Mouse (Mus musculus) heart, adult 9 months (tissue): ENCODE data around the gene Sirt3.

Experiments
- DNase-seq, 2 experiments: peaks; one replicate each; pipeline ENCODE4 v3.0.0; 2022; ENCODE audit warnings: low spot score in 2 of 2

The Sirt3 gene

DNA sequence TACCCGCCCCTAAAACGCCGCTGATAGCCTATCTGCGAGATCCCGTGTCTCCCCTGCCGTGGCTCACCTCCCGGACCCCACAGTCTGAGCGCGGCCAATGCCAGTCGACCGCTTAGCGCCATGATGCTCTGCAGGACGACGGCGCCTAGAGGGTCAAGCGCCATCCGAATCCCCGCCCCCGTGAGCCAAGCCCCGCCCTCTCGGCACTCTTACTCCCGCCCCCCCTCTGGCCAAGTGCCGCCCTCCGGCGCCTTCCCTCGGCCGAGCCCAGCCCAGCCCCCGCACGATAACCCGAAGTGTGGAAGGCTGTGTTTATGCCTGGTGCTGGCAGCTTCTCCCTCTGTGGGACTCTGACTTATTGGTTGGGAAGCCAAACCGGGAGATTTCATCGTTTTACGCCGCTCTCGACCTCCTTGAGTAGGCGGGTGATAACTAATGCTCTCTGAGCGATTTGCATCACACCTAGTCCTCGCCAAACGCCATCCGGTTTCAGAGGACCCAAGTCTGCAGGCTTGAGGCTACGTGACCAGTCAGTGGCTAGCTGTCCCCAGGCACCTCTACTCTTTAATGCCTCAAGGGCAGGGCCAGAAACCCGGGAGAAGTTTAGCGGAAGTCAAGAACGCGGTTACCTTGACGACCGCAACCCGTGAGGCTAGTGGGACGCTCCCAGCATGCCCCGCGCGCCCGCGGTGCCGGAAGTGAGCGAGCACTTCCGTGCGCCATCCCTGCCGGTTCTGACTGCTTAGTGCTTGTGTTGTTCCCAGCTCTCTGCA is at the start of gene Sirt3, which contains the start of gene Psmd13:
Sirt3 (minus strand) TSS at position 614 of the 773 bp plus-strand sequence.
Psmd13 (plus strand) TSS at position 273 of the 773 bp plus-strand sequence.
- DNase-seq: peak; percentile 91 to 93

DNA sequence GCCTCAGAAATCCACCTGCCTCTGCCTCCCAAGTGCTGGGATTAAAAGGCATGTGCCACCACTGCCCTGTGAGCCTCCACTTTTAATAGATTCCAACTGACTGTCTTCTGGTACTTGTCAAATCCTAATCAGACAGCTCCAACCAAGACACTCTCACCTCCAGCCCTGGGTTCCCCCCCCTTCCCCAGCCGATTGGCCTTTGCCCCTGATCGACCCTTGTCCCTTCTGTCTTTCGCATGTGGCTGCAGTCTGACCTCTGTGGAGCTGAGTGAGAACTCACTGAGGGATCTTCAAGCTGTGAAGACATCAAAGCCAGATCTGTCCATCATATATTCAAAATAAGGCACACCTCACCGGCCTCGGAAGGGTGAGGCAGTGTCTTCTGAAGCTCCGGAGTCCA is 45.1 kb upstream of the Sirt3 start:
- DNase-seq: no peak

DNA sequence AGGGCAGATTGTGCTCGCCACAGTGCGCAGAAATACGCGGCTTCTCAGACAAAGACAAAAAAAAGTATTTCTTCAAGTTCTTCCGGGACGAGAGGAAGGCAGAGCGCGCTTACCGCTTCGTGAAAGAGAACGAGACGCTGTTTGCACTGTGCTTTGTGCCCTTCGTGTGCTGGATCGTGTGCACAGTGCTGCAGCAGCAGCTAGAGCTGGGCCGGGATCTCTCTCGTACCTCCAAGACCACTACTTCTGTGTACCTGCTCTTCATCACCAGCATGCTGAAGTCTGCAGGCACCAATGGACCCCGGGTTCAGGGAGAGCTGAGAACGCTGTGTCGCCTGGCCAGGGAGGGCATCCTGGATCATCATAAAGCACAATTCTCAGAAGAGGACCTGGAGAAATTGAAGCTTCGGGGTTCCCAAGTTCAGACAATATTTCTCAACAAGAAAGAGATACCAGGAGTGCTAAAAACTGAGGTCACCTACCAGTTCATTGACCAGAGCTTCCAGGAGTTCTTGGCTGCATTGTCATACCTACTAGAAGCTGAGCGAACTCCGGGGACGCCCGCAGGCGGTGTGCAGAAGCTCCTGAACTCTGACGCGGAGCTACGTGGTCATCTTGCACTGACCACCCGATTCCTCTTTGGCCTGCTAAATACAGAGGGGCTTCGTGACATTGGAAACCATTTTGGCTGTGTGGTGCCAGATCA is 41.1 kb upstream of the Sirt3 start:
- DNase-seq: no peak

DNA sequence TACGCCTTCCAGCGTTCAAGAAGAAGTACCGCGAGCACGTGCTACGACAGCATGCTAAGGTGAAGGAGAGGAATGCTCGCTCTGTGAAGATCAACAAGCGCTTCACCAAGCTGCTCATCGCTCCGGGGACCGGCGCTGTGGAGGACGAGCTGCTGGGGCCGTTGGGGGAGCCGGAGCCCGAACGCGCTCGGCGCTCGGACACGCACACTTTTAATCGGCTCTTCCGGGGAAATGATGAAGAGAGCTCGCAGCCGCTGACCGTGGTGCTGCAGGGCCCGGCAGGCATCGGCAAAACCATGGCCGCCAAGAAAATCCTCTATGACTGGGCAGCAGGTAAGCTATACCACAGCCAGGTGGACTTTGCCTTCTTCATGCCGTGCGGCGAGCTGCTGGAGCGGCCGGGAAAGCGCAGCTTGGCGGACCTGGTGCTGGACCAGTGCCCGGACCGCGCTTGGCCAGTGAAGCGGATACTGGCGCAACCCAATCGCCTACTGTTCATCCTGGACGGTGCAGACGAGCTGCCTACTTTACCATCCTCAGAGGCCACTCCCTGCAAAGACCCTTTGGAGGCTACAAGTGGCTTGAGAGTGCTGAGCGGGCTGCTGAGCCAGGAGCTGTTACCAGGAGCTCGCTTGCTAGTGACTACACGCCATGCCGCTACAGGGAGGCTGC is 40.4 kb upstream of the Sirt3 start:
- DNase-seq: peak in 1 of 2 experiments; percentile 35

DNA sequence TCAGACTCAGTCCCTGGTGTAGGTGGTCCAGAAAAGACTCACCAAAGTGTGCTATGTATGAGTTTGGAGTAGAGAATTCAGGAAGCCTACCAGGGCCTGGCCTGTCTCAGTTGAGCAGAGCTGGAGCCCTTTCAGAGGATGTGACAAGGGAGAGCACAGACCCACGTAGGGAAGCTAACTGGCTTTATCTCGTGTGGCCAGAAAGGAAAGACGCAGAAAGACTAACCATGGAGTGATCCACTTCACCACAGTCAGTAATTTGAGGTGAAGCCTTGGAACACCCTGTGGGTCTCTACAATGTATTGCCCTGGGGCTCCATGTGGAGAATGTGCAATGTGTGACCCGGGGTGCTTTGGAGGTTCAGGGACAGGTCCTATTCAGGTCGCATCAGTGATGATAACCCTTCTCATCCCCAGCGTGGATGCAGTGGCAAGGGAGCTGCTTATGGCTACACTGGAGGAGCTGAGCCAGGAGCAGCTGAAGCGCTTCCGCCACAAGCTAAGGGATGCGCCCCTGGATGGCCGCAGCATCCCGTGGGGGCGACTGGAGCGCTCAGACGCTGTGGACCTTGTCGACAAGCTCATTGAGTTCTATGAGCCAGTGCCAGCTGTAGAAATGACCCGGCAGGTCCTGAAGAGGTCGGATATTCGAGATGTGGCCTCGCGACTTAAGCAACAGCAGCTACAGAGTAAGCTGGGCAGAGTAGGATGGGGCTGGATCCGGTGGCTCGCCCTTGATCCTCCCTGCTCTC is 39.3 kb upstream of the Sirt3 start:
- no peak for DNase-seq

DNA sequence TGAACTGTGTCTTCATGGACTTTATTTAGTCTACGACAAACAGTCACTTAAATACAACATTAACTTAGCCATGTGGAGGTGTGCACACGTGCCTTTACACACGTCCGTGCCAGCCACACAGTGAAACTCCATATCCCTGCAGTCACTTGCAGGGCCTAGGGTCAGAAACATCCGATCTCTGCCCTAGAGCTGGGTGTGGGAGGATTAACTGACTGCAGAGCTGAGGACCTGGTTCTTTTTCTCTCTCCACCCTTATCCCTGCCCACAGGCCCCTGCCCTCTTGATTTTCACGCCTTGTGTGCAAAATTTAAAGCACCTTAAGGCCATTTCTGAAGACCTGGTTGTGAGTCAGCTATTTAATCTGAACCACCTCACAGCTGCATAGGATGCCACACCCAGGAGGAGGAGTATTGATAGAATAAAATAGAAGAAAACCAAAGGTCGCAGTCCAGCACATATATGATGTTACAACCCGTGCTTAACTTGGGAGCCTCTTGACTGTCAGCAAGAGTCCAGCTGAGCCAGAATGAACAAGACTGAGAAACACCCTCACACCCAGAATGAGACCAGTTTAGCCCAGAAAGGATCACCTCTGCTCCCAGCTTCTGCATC is 38.4 kb upstream of the Sirt3 start, which contains the start of gene Nlrp6:
Nlrp6 (plus strand) TSS at position 485 of the 612 bp plus-strand sequence.
- DNase-seq: no peak

DNA sequence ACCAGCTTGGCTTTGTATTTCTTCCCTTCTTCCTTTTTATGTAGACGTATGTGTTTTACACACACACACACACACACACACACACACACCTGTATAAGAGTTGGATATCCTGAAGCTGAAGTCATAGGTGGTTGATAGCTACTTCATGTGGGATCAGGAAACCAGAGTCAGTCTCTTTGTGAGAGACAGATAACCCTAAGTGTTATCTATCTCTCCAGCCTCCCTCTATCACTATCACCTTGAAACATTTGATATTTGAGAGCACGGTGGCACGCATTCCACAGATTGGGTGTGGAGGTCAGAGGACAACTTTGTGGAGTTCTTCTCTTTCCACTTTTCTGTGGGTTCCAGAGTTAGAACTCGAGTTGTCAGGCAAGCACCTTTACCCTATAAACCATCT is 37.8 kb upstream of the Sirt3 start:
- DNase-seq: no peak

DNA sequence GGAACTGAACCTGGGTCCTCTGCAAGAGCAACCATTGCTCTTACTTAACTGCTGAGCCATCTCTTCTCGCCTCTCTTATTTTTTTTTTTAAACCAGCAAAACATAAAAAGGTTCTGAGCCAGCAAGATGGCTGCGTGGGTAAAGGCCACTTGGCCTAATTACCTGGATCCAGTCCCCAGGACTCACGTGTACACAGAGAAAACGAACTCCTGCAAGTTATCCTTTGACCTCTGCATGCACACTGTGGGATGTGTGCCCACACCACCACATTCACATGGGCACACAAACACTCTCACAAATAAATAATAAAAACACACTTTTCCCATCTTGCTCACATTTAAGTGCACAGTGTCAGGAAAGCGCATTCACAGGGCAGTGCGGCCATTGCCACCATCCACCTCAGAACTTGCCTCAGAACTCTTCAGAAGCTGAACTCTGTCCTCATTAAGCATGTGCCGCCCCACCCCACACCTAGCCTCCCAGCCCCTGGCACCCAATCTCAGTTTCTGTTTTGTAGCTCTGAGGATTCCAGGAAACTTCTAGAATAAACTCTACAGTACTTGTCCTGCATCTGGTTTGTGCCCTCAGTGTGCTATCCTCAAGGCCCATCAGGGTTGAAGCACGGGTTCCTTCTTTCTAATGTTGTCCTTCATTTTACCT is 32.1 kb upstream of the Sirt3 start:
- DNase-seq: no peak

DNA sequence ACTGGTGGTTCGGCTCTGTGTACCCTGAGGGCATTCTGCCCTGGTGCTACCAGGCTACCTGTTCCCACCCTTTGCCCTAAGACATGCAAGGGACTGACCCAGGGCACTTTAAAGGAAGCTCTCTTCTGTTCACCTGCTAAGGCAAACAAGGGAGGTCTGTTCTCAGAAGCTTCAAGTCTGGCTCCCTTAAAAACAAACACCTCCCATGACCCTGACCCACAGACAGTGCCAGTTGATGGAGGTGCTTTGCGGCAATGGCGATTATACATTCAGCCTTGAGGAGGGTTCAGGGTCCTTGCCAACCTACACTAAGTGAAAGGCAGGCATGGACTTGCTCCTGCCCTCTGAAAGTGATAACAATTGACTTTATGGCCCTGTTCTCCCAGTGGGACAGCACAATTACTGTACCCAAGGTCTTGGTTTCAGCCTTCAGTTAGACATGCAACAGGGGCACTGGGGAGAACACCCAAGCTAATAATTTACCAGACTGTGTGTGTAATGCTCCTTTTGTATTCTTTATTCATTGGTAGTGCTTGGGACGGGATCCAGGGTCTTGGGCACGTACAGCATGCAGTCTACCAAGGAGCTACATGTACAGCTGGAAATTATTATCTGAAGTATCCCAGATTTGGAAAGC is 30.9 kb upstream of the Sirt3 start:
- no peak for DNase-seq

DNA sequence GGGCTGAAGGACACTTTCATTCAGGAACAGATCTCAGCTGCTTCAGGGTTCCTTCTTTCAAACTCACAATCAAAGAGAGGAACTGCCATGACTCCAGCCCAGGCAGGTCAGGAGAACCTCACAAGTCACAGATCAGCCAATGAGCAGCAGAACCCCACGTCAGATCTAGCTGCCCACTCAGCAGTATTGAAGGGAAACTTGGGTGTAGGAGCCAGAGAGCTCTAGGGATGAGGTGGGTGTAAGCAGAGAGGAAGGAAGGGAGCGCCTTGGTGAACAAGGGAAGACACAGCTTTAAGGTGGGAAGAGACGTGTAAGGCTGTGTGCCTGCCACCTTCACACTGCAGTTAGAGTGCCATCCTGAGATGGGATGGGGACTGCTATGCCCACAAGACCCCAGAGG is 30.2 kb upstream of the Sirt3 start:
- no peak for DNase-seq

DNA sequence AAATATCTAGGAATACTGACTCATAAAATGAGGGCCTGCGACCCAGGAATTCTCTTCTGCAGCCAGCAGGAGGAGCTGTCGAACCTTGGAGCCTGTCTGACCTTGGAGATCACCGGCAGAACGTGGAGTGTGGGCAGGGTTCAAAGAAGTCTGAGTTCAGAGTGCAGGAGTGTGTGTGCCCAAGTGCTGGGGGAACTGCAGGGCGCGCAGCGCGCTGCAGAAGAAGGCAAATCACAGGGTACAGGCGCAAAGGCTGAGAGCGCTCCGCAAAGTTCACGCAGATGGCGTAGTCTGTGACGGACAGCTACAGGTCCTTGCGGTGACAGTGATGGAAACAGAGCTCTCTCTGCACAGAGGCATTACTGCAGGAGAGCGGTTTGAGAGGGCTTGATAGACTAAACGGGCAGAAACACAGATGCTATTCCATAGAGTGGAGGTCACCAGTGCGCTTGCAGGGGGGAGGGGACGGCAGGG is 26.6 kb upstream of the Sirt3 start:
- DNase-seq: peak; percentile 60 to 78

DNA sequence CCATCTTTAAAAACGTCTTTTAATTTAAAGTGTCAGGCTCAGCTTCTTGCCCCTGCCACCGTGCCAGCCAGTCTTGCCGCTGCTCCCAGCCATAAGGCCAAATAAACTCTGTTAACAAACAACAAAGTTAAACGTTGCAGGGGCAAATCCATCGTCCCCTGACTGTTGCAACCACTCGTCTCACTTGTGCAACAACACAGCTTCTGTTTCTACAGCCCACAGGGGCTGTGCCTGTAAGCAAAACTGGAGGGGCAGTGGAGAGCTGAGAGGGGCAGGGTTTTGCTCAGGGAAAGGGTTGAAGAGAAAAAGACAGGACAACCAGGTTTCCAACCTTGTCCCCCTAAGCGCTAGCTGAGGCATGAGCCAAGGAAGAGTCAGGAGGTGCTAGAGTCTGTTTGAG is 26.1 kb upstream of the Sirt3 start:
- DNase-seq: no peak

DNA sequence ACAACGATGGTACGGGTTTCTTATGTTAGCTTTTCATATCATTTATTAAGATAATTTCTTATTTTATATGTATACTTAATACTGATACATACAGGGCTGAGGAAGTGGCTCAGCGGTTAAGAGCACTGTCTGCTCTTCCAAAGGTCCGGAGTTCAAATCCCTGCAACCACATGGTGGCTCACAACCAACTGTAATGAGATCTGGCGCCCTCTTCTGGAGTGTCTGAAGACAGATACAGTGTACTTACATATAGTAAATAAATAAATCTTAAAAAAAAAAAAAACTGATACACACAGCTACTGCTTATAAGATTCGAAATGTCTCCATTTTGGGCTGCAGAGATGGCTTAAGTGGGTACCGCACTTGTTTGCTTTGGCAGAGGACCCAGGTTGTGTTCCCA is 25.6 kb upstream of the Sirt3 start:
- no peak for DNase-seq

DNA sequence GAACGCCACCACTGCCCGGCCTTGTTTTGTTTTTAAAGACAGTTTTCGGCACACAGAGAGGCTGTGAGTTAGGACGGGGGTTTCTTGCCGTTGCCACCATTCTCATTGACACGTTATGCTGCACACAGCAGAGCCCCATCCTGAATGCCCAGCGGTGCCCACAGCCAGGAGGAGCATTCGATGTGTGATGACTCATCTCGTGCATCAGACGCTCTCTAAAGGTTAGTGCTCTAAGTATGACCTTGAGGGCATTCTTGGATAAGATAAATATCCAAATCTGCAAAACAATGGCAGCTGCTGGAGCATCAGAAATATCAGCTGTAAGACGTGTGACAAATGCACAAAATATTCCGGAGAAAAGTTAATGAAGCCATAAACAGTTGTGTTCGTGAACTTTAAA is 25.0 kb upstream of the Sirt3 start:
- DNase-seq: no peak

DNA sequence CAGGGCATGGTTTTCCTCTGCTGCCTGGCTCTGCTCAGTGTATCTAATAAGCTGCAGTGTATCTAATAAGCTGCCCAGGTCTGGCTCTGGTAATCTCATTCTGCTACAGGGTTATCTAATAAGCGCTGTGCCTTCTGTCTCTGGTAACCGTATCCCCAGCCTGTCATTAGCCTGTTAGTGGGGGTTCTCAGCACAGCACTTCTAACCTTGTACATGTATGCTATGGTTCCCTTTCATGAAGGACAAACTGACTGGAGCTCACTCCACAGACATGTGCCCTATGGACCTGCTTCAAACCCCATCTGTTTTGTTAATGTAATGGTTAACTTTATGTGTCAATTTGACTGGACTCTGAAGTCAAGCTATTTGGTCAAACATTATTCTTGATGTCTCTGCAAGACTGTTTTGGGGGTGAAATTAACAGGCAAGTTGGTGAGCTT is 23.6 kb upstream of the Sirt3 start:
- no peak for DNase-seq

DNA sequence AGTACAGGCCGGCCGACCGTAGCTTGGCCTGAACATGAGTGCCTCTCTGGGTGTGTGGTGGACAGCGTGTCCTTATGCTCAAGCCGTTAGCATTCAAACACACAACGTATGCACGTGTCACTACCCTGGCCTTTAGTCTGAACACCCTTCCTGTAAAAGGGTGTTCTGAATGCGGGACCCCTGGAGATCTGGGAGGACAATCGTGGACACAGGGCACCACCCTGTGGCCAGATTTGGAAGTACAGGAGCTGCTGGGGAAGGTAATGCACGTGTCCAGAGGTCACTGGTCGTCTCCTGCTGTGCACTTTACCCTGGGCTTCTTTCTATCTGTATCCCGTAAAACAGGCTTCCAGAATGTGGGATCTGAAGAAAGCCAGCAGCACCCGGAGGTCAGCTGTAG is 21.1 kb upstream of the Sirt3 start:
- DNase-seq: peak; percentile 48 to 66

DNA sequence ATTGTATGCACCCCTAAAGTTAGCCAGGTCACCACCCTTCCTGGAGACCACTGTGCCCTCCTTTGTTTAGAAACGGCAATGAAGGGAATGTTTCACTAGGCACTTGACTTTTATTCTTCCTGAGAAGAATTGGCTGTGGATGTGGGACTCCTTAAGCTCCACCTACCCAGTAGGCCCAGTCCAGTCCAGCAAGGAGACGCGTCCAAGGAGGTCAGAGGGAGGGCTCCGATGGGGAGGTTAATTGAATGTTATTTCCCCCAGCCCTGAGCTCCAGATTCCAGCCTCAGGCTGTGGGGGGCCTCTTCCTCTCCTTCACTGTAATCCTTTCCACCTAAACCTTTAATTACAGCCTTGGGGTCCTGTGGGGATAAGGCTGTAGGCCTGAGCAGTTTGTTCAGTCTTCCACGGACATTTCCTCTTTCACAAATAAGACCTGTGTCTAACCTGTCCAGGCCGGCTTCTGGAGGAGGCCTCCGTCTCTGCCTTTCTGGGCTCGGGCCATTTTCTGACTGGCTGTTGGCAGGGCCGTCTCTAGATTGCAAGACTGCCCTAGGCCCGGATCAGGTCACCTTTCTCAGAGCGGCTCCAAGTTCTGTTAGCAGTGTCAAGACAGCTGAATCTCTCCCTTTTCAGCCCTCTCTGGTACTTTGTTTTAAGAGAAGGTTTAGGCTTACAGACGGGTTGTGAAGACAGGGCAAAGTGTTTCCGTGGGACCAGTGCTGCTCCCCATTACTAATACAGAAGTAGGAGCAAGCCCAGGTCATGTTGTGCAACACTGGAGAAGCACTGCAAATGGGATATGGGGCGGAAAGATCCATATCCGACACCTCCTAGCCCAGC is 20.1 kb upstream of the Sirt3 start:
- peak in 1 of 2 experiments; percentile 21 for DNase-seq

DNA sequence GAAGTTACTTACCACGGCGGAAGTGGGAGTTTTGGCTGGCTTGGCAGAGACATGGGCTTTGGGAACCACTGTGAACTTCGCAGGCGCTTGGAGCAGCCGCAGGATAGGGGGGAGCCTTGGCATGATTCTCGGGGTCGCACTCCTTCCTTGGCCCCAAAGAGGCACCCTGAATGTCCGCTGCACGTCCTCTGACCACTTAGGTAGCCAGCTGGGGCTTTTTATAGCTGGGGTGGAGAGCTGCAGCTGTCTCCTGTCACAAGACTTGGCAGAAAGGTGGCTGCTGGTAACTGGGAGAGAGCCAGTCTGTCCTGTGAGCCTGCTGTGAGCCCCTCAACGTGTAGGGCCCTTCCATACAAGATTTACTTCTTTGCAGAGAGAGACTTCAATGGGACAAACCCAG is 18.1 kb upstream of the Sirt3 start, which contains the start of gene Cox8b:
Cox8b (minus strand) TSS at position 227 of the 400 bp plus-strand sequence.
- peak; percentile 59 to 73 for DNase-seq

DNA sequence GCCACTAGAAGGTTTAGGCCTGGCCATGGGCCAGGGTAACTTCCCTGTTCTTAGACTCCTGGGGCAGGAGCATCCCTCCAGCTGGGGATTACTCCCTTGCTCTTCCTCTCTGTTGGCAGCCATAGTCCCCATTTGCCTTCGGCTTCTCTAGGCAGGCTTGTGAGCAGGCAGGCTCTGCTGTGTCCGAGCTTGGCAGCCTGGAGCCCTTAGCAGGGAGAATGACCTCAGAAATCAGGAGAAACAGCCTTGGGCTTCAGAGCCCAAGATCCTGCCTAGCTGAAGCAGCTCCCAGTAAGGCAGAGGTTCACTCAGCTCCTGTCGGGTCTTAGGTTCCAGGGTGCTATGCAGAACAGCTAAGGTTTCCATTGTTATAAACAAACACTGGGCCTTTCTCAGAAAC is 17.0 kb upstream of the Sirt3 start:
- no peak for DNase-seq
